Mouse (Mus musculus): ENCODE results near the gene Cux2.

DNA sequence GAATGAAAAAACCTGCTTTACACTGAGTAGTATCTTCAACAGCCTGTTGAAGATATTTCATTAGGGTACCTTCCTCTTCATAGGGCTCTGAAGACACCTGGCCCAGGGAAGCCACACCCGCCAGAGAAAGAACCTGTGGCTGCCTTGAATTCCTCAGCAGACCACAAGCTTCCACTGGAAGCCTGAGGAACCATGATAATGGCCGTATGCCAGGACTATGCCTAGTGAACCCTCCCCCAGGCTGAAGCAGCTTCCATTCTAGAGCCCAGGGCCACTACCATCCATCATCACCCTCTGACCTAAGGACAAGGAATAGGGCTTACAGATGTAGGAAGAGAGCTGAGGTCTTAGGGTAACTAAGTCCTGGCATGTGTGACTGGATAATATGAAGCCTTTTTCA lies 229.7 kb downstream of the Cux2 start:
- TF ChIP-seq CTCF (IDR thresholded peaks at IDR 0.05; ENCODE audit: low read depth, low read length): no peak
- no peak for TF ChIP-seq GATA1 (IDR thresholded peaks at IDR 0.05; ENCODE audit: borderline replicate concordance, low read length)
- no peak for TF ChIP-seq POLR2AphosphoS5 (IDR thresholded peaks at IDR 0.05; ENCODE audit: insufficient replicate concordance, low read depth, low read length)
- no peak for TF ChIP-seq TAL1 (conservative IDR thresholded peaks at IDR 0.05; ENCODE audit: low read depth, low read length)
- no peak for TF ChIP-seq GATA2 (IDR thresholded peaks at IDR 0.05; ENCODE audit: borderline replicate concordance, low read depth, low read length)

All from G1E (cell line).